Mouse (Mus musculus): ENCODE measurements around the gene Pcp4. TPM values are rescaled to one million over a fixed set of nuclear protein-coding genes. Genes with fewer than 3 reads are reported as not detected.

Gene Pcp4
- polyA plus RNA-seq, 1 experiment from 2014 or later: 2.7 TPM

- Histone ChIP-seq H3K4me3 (ENCODE audit: control insufficient read depth in 1 of 2, insufficient read depth in 1 of 2, low read depth in 1 of 2, low read length in 2 of 2) (no peak overlapping the region), H3K4me1 (ENCODE audit: control insufficient read depth in 2 of 2, insufficient read depth in 2 of 2, low read length in 2 of 2) (no peaks in the 10 kb centered on the region), H3K9me3 (ENCODE audit: control insufficient read depth, low read length) (no peaks in the 10 kb centered on the region), H3K9ac (ENCODE audit: low read length) (no peak overlapping the region), H3K27me3 (ENCODE audit: control insufficient read depth, insufficient read depth, low read length) (no peaks in the 10 kb centered on the region), H3K4me2 (ENCODE audit: low read length) (no peak overlapping the region), H3K36me3 (ENCODE audit: control insufficient read depth, insufficient read depth, low read length) (no peaks in the 10 kb centered on the region), H3K27ac (replicated peaks in 1 of 2; ENCODE audit: control insufficient read depth in 1 of 2, insufficient read depth in 1 of 2, low read depth in 2 of 2, low read length in 2 of 2) (no peak overlapping the region)
- ATAC-seq (ENCODE audit: insufficient number of reproducible peaks, insufficient read depth, low FRiP score, low read depth): no peak
- WGBS: 70% methylated on average over 11 of the region's 11 CpGs
These were observed 19.7 kb downstream of the Pcp4 start for GRCm38 (mm10) chr16:96487007-96487684.

DNA sequence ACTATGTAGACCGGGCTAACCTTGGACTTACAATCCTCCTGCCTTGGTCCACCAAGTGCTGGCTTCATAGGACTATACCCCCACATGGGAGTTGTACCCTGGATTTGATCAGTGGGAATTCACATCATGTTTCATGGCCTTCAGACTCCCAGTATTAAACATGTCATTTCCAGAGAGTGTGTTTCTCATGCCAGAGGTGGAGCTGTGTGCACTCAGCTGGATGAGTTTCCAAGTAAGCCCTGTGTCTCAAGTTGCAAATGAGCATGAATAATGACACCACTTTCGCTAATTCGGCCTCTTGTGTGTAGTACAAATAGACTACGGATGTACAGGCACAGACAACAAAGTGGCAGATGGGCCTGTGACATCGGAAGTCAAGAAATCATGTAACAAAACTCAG, 20.6 kb downstream of the Pcp4 start:
- Histone ChIP-seq H3K27me3 (ENCODE audit: control insufficient read depth, insufficient read depth, low read length) (no peaks in the 10 kb centered on the region), H3K9me3 (ENCODE audit: control insufficient read depth, low read length) (no peaks in the 10 kb centered on the region), H3K36me3 (ENCODE audit: control insufficient read depth, insufficient read depth, low read length) (no peaks in the 10 kb centered on the region), H3K4me3 (ENCODE audit: control insufficient read depth in 1 of 2, insufficient read depth in 1 of 2, low read depth in 1 of 2, low read length in 2 of 2) (no peak overlapping the region), H3K9ac (ENCODE audit: low read length) (no peak overlapping the region), H3K4me2 (ENCODE audit: low read length) (no peak overlapping the region), H3K27ac (replicated peaks in 1 of 2; ENCODE audit: control insufficient read depth in 1 of 2, insufficient read depth in 1 of 2, low read depth in 2 of 2, low read length in 2 of 2) (no peak overlapping the region), H3K4me1 (ENCODE audit: control insufficient read depth in 2 of 2, insufficient read depth in 2 of 2, low read length in 2 of 2) (no peaks in the 10 kb centered on the region)
- no peak for ATAC-seq (ENCODE audit: insufficient number of reproducible peaks, insufficient read depth, low FRiP score, low read depth)
- WGBS: 86% methylated on average over 5 of the region's 5 CpGs

GRCm38 (mm10) chr16:96491530-96491929, 24.1 kb downstream of the Pcp4 start:
- Histone ChIP-seq H3K9ac (ENCODE audit: low read length) (no peak overlapping the region), H3K9me3 (ENCODE audit: control insufficient read depth, low read length) (no peaks in the 10 kb centered on the region), H3K27me3 (ENCODE audit: control insufficient read depth, insufficient read depth, low read length) (no peaks in the 10 kb centered on the region), H3K4me1 (ENCODE audit: control insufficient read depth in 2 of 2, insufficient read depth in 2 of 2, low read length in 2 of 2) (peaks cover 0 to 2% of the 10 kb centered on the region in 2 experiments; a peak in 1 of 4 replicates), H3K36me3 (ENCODE audit: control insufficient read depth, insufficient read depth, low read length) (no peaks in the 10 kb centered on the region), H3K4me3 (ENCODE audit: control insufficient read depth in 1 of 2, insufficient read depth in 1 of 2, low read depth in 1 of 2, low read length in 2 of 2) (no peak overlapping the region), H3K27ac (replicated peaks in 1 of 2; ENCODE audit: control insufficient read depth in 1 of 2, insufficient read depth in 1 of 2, low read depth in 2 of 2, low read length in 2 of 2) (no peak overlapping the region), H3K4me2 (ENCODE audit: low read length) (no peak overlapping the region)
- ATAC-seq (ENCODE audit: insufficient number of reproducible peaks, insufficient read depth, low FRiP score, low read depth): no peak
- 78% methylated on average over 3 of the region's 3 CpGs for WGBS

- no peaks in the 10 kb centered on the region for H3K36me3 ChIP-seq (ENCODE audit: control insufficient read depth, insufficient read depth, low read length)
- 73% methylated on average over 6 of the region's 6 CpGs for WGBS
These were observed 26.7 kb downstream of the Pcp4 start for GRCm38 (mm10) chr16:96494079-96494478.

GRCm38 (mm10) chr16:96498951-96499350, 31.5 kb downstream of the Pcp4 start:
- no peak for ATAC-seq (ENCODE audit: insufficient number of reproducible peaks, insufficient read depth, low FRiP score, low read depth)
- 70% methylated on average over 7 of the region's 7 CpGs for WGBS
- H3K27me3 ChIP-seq (ENCODE audit: control insufficient read depth, insufficient read depth, low read length): peaks cover 4% of the 10 kb centered on the region; the same call in 1 of the 2 replicates
- no peak overlapping the region for H3K4me2 ChIP-seq (ENCODE audit: low read length)
- H3K9ac ChIP-seq (ENCODE audit: low read length): no peak overlapping the region
- no peaks in the 10 kb centered on the region for H3K36me3 ChIP-seq (ENCODE audit: control insufficient read depth, insufficient read depth, low read length)
- H3K4me1 ChIP-seq (ENCODE audit: control insufficient read depth in 2 of 2, insufficient read depth in 2 of 2, low read length in 2 of 2): peaks cover 0 to 3% of the 10 kb centered on the region in 2 experiments; a peak in 2 of 4 replicates
- no peak overlapping the region for H3K4me3 ChIP-seq (ENCODE audit: control insufficient read depth in 1 of 2, insufficient read depth in 1 of 2, low read depth in 1 of 2, low read length in 2 of 2)
- no peaks in the 10 kb centered on the region for H3K9me3 ChIP-seq (ENCODE audit: control insufficient read depth, low read length)
- H3K27ac ChIP-seq (replicated peaks in 1 of 2; ENCODE audit: control insufficient read depth in 1 of 2, insufficient read depth in 1 of 2, low read depth in 2 of 2, low read length in 2 of 2): no peak overlapping the region

More at GRCm38 (mm10) chr16:96494079-96494478, 26.7 kb downstream of the Pcp4 start:
- Histone ChIP-seq H3K27me3 (ENCODE audit: control insufficient read depth, insufficient read depth, low read length) (no peaks in the 10 kb centered on the region), H3K9ac (ENCODE audit: low read length) (no peak overlapping the region), H3K4me2 (ENCODE audit: low read length) (no peak overlapping the region), H3K4me1 (ENCODE audit: control insufficient read depth in 2 of 2, insufficient read depth in 2 of 2, low read length in 2 of 2) (peaks cover 0 to 4% of the 10 kb centered on the region in 2 experiments; a peak in 2 of 4 replicates), H3K27ac (replicated peaks in 1 of 2; ENCODE audit: control insufficient read depth in 1 of 2, insufficient read depth in 1 of 2, low read depth in 2 of 2, low read length in 2 of 2) (no peak overlapping the region), H3K4me3 (ENCODE audit: control insufficient read depth in 1 of 2, insufficient read depth in 1 of 2, low read depth in 1 of 2, low read length in 2 of 2) (no peak overlapping the region), H3K9me3 (ENCODE audit: control insufficient read depth, low read length) (no peaks in the 10 kb centered on the region)
- no peak for ATAC-seq (ENCODE audit: insufficient number of reproducible peaks, insufficient read depth, low FRiP score, low read depth)

GRCm38 (mm10) chr16:96501241-96501640, 33.8 kb downstream of the Pcp4 start:
- Histone ChIP-seq H3K4me2 (ENCODE audit: low read length) (no peak overlapping the region), H3K9me3 (ENCODE audit: control insufficient read depth, low read length) (no peaks in the 10 kb centered on the region), H3K27ac (replicated peaks in 1 of 2; ENCODE audit: control insufficient read depth in 1 of 2, insufficient read depth in 1 of 2, low read depth in 2 of 2, low read length in 2 of 2) (no peak overlapping the region), H3K4me1 (ENCODE audit: control insufficient read depth in 2 of 2, insufficient read depth in 2 of 2, low read length in 2 of 2) (peaks cover 0 to 3% of the 10 kb centered on the region in 2 experiments; a peak in 2 of 4 replicates), H3K4me3 (ENCODE audit: control insufficient read depth in 1 of 2, insufficient read depth in 1 of 2, low read depth in 1 of 2, low read length in 2 of 2) (no peak overlapping the region), H3K9ac (ENCODE audit: low read length) (no peak overlapping the region), H3K27me3 (ENCODE audit: control insufficient read depth, insufficient read depth, low read length) (peaks cover 4% of the 10 kb centered on the region; the same call in 1 of the 2 replicates), H3K36me3 (ENCODE audit: control insufficient read depth, insufficient read depth, low read length) (no peaks in the 10 kb centered on the region)
- 84% methylated on average over 6 of the region's 6 CpGs for WGBS
- no peak for ATAC-seq (ENCODE audit: insufficient number of reproducible peaks, insufficient read depth, low FRiP score, low read depth)

DNA sequence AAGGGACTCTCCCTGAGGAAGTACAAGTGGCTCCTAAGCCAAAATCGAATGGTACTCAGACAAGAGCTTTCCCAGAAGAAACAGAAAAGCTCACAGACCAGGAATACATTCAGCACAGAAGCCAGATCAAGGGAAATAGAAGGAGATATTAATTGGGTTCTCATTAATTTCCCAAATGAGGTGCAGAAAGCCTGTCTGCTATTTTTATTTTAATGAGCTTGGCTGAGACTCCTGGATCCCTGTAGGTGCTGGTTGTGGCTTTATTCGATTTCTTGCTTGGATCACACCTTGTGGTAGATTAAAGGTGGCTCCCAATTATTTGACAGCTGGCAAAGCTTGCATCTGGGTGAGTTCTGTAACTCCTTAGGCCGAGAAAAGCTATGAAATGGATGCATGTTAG, 35.2 kb downstream of the Pcp4 start:
- Histone ChIP-seq H3K27ac (replicated peaks in 1 of 2; ENCODE audit: control insufficient read depth in 1 of 2, insufficient read depth in 1 of 2, low read depth in 2 of 2, low read length in 2 of 2) (no peak overlapping the region), H3K9me3 (ENCODE audit: control insufficient read depth, low read length) (no peaks in the 10 kb centered on the region), H3K36me3 (ENCODE audit: control insufficient read depth, insufficient read depth, low read length) (no peaks in the 10 kb centered on the region), H3K9ac (ENCODE audit: low read length) (no peak overlapping the region), H3K4me2 (ENCODE audit: low read length) (no peak overlapping the region), H3K27me3 (ENCODE audit: control insufficient read depth, insufficient read depth, low read length) (peaks cover 4% of the 10 kb centered on the region; the same call in 1 of the 2 replicates), H3K4me1 (ENCODE audit: control insufficient read depth in 2 of 2, insufficient read depth in 2 of 2, low read length in 2 of 2) (peaks cover 0 to 3% of the 10 kb centered on the region in 2 experiments; a peak in 2 of 4 replicates), H3K4me3 (ENCODE audit: control insufficient read depth in 1 of 2, insufficient read depth in 1 of 2, low read depth in 1 of 2, low read length in 2 of 2) (no peak overlapping the region)
- no peak for ATAC-seq (ENCODE audit: insufficient number of reproducible peaks, insufficient read depth, low FRiP score, low read depth)
- 74% methylated on average over 3 of the region's 3 CpGs for WGBS

DNA sequence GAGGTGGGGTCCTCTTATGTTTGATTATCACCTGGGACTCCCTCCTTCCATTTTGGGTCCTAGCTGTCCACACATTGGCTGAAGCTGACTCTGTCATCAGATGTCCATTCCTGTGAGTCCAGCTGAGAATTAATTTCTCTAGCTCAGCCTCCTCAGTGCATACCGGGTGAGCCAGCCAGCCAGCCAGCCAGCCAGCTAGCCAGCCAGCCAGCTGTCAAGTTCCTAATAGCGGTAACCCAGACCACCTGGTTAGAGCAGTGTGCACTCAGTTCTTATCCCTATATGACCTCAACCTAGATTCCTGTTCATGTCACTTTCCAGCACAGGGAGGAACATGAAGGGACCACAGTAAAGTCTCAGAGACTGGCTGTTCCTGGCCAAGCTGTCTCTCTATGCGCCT, 47.1 kb downstream of the Pcp4 start:
- H3K4me2 ChIP-seq (ENCODE audit: low read length): no peak overlapping the region
- WGBS: 65% methylated on average over 3 of the region's 3 CpGs
- no peak for ATAC-seq (ENCODE audit: insufficient number of reproducible peaks, insufficient read depth, low FRiP score, low read depth)
- no peak overlapping the region for H3K27ac ChIP-seq (replicated peaks in 1 of 2; ENCODE audit: control insufficient read depth in 1 of 2, insufficient read depth in 1 of 2, low read depth in 2 of 2, low read length in 2 of 2)
- H3K27me3 ChIP-seq (ENCODE audit: control insufficient read depth, insufficient read depth, low read length): no peaks in the 10 kb centered on the region
- no peak overlapping the region for H3K4me3 ChIP-seq (ENCODE audit: control insufficient read depth in 1 of 2, insufficient read depth in 1 of 2, low read depth in 1 of 2, low read length in 2 of 2)
- H3K9ac ChIP-seq (ENCODE audit: low read length): no peak overlapping the region
- peaks cover 7 to 24% of the 10 kb centered on the region in 2 experiments for H3K4me1 ChIP-seq (ENCODE audit: control insufficient read depth in 2 of 2, insufficient read depth in 2 of 2, low read length in 2 of 2)
- peaks cover 3% of the 10 kb centered on the region; the same call in 1 of the 2 replicates for H3K9me3 ChIP-seq (ENCODE audit: control insufficient read depth, low read length)
- no peaks in the 10 kb centered on the region for H3K36me3 ChIP-seq (ENCODE audit: control insufficient read depth, insufficient read depth, low read length)

Data from heart, embryonic 14.5 days (tissue).